Mouse (Mus musculus): ENCODE measurements around the gene Aldh5a1. TPM values are rescaled to one million over a fixed set of nuclear protein-coding genes. Genes with fewer than 3 reads are reported as not detected.

Gene Aldh5a1
- polyA plus RNA-seq, 1 experiment = 5.3 TPM

DNA sequence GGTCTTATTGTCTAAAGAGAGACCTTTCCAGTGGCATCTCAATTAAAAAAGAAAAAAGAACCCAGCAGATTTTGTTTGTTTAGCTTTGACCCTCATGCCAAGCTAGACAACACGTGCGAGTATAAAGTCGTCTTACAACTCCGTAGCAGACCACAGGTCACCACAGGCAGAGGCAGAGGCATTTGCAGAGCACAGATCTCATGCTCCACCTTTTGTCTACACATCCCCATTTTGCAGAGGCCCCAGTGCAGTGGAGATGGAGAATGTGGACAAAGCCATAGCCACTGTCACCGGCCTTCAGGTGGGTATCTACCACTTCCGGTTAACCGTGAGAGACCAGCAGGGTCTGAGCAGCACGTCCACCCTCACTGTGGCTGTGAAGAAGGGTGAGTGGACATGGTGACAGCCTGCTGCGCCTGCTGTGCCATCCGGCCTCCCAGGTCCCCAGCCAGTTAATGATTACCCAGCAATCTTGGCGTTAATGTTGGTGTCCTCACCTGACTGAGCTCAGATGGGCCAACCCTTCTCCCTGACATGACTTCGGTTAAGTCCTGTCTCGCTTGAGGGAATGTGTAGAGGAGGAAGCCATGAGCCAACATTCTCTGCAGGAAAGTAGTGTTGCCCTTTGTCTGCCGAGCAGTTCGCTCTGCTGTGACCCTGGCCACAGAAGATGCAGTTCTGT lies 58.0 kb downstream of the Aldh5a1 start:
- H3K27ac ChIP-seq (ENCODE audit: insufficient read depth, low read depth, low read length) = peak overlapping the region; percentile 97

DNA sequence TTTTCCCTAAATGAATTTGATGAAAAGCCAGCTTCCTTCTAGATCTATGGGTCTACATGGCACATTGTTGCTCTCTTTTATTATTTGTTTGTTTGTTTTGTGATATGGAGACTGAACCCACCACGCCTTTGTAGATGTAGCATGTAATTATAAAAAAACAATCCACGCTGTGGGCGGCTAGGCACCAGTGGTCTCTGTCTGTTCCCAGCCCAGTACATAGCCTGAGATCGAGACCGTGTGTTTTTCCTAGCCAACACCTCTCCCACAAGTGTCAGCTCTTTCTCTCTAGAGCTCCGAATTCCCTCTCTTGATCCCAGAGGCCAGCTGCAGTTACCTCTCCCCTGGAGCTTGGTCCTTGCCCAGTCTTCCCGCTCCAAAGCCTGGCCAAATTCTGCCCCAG lies 69.2 kb downstream of the Aldh5a1 start:
- TF ChIP-seq POLR2A (IDR thresholded peaks at IDR 0.05; ENCODE audit: low read depth, low read length) (no peak), CTCF (IDR thresholded peaks at IDR 0.05; ENCODE audit: extremely low read depth, insufficient read length, insufficient replicate concordance, low read depth, low read length) (no peak)
- Histone ChIP-seq H3K4me3 (ENCODE audit: low read depth, low read length) (no peak overlapping the region), H3K36me3 (ENCODE audit: control insufficient read depth, insufficient read depth, low read length) (no peaks in the 10 kb centered on the region), H3K27me3 (ENCODE audit: control insufficient read depth, insufficient read depth, low read length) (no peaks in the 10 kb centered on the region), H3K27ac (ENCODE audit: insufficient read depth, low read depth, low read length) (no peak overlapping the region), H3K4me1 (ENCODE audit: control insufficient read depth, insufficient read depth, insufficient read length, low read length) (peaks cover 18% of the 10 kb centered on the region)
- WGBS = 73% methylated on average over 7 of the region's 7 CpGs

More for the DNA sequence above, 58.0 kb downstream of the Aldh5a1 start:
- WGBS = 30% methylated on average over 15 of the region's 15 CpGs
- H3K27me3 ChIP-seq (ENCODE audit: control insufficient read depth, insufficient read depth, low read length) = no peaks in the 10 kb centered on the region
- TF ChIP-seq POLR2A (IDR thresholded peaks at IDR 0.05; ENCODE audit: low read depth, low read length) = peak; percentile 65
- TF ChIP-seq CTCF (IDR thresholded peaks at IDR 0.05; ENCODE audit: extremely low read depth, insufficient read length, insufficient replicate concordance, low read depth, low read length) = no peak
- peaks cover 9% of the 10 kb centered on the region for H3K36me3 ChIP-seq (ENCODE audit: control insufficient read depth, insufficient read depth, low read length)
- peak overlapping the region; percentile 33 for H3K4me3 ChIP-seq (ENCODE audit: low read depth, low read length)
- peaks cover 17% of the 10 kb centered on the region for H3K4me1 ChIP-seq (ENCODE audit: control insufficient read depth, insufficient read depth, insufficient read length, low read length)

DNA sequence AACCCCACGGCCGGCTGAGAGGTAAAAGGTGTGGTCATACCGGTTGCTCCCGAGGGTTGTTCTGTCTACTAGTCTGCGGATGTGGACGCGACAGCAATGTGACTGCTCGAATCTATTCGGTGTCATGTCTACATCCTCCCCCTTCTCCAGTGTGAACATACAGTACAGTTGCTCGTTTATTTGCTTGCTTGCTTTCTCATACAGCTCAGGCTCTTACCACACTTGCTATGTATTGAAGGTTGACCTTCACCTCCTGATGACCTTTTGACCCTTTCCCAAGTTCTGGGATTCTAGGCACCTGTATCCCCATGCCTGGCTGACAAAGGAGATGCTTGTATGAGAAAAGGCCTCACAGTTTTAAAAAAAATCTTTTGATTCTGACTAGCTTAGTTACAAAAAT lies 69.7 kb downstream of the Aldh5a1 start:
- Histone ChIP-seq H3K4me1 (ENCODE audit: control insufficient read depth, insufficient read depth, insufficient read length, low read length) (peaks cover 21% of the 10 kb centered on the region), H3K4me3 (ENCODE audit: low read depth, low read length) (no peak overlapping the region), H3K36me3 (ENCODE audit: control insufficient read depth, insufficient read depth, low read length) (no peaks in the 10 kb centered on the region), H3K27me3 (ENCODE audit: control insufficient read depth, insufficient read depth, low read length) (no peaks in the 10 kb centered on the region), H3K27ac (ENCODE audit: insufficient read depth, low read depth, low read length) (no peak overlapping the region)
- TF ChIP-seq CTCF (IDR thresholded peaks at IDR 0.05; ENCODE audit: extremely low read depth, insufficient read length, insufficient replicate concordance, low read depth, low read length) (no peak), POLR2A (IDR thresholded peaks at IDR 0.05; ENCODE audit: low read depth, low read length) (no peak)
- 81% methylated on average over 10 of the region's 10 CpGs for WGBS

DNA sequence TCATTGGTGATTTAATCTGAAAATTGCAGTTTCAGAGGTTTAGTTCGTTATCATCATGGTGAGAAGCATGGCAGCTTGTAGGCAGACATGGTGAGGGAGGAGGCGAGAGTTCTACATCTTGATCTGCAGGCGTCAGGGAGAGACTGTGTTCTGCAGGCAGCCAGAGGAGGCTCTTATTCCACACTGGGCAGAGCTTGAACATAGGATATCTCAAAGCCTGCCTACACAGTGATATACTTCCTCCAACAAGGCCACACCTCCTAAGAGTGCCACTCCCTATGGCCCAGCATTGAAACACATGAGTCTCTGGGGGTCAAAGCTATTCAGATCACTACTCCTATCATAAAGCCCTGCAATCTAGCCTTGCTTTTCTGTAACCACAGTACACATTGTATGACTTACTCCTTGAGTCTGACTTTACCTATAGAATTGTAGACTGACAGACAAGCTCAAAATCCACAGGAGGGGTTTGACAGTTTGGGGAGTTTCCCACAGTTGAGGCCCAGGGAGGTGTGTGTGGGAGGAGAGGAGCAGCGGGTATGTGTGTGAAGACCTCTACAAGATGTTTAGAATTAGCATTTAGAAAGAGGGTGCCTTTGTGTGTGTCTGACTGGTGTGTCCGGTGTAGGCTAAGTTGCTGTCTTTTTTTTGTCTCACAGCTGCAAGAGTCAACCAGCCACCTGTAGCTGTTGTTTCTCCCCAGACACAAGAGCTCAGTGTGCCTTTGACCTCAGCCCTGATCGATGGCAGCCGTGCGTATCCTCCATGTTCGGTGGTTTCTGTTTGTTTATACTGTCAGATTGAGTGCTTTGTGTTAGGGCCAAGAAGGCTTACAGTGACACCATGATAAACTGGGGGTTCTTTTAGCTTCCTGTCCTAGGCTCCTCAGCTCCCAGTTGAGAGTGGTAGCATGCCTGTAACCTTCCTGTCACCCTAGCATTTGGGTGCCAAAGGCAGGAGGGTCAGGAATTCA lies 70.7 kb downstream of the Aldh5a1 start:
- peaks cover 25% of the 10 kb centered on the region for H3K4me1 ChIP-seq (ENCODE audit: control insufficient read depth, insufficient read depth, insufficient read length, low read length)
- H3K4me3 ChIP-seq (ENCODE audit: low read depth, low read length) = no peak overlapping the region
- 25% methylated on average over 9 of the region's 9 CpGs for WGBS
- no peaks in the 10 kb centered on the region for H3K27me3 ChIP-seq (ENCODE audit: control insufficient read depth, insufficient read depth, low read length)
- TF ChIP-seq CTCF (IDR thresholded peaks at IDR 0.05; ENCODE audit: extremely low read depth, insufficient read length, insufficient replicate concordance, low read depth, low read length) (no peak; the same call in 1 of the 2 replicates), POLR2A (IDR thresholded peaks at IDR 0.05; ENCODE audit: low read depth, low read length) (no peak; the same call in 1 of the 2 replicates)
- H3K27ac ChIP-seq (ENCODE audit: insufficient read depth, low read depth, low read length) = peak overlapping the region; percentile 84
- no peaks in the 10 kb centered on the region for H3K36me3 ChIP-seq (ENCODE audit: control insufficient read depth, insufficient read depth, low read length)

DNA sequence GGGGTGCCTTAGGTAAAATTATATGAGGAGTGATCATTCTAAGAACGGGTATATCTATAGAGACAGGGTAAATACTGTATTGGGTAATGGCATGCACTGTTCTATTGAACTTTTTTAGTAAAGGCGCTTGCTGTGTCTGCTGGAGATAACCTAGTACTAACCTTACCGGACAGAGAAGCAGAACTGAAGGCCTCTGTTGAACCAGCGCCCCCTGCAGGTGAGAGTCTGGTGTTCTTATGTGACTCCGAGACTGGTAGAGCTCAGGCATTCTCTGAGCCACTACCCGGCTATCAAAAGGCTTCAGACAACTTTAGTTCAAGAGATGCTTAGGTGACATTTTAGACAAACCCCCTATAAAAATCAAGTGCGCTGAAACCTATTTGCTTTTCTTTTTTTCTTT lies 74.9 kb downstream of the Aldh5a1 start:
- H3K36me3 ChIP-seq (ENCODE audit: control insufficient read depth, insufficient read depth, low read length) = no peaks in the 10 kb centered on the region
- H3K27ac ChIP-seq (ENCODE audit: insufficient read depth, low read depth, low read length) = peak overlapping the region; percentile 93
- peaks cover 36% of the 10 kb centered on the region for H3K4me1 ChIP-seq (ENCODE audit: control insufficient read depth, insufficient read depth, insufficient read length, low read length)
- WGBS = 40% methylated on average over 7 of the region's 7 CpGs
- H3K27me3 ChIP-seq (ENCODE audit: control insufficient read depth, insufficient read depth, low read length) = no peaks in the 10 kb centered on the region
- TF ChIP-seq POLR2A (IDR thresholded peaks at IDR 0.05; ENCODE audit: low read depth, low read length) (no peak), CTCF (IDR thresholded peaks at IDR 0.05; ENCODE audit: extremely low read depth, insufficient read length, insufficient replicate concordance, low read depth, low read length) (peak; percentile 71; the same call in 1 of the 2 replicates)
- no peak overlapping the region for H3K4me3 ChIP-seq (ENCODE audit: low read depth, low read length)

DNA sequence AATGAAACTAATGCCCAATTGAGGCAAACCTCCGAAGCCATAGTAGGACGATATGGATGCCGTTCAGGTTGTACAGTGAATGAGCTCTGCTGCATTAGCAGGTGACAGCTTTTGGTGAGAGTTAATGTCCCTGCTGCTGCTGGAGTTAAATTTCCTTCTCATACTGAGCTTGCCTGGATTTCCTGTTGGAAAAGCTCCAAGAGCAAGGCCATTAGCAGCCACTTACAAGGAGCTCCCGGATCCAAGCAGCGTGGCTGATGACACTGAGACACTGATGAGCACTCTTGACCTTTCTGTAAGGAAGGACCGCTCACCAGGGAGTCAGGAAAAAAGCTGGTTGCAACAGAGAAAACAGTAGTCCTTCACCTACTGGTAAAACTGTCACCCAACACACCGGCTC lies 75.4 kb downstream of the Aldh5a1 start:
- WGBS = 20% methylated on average over 7 of the region's 7 CpGs
- TF ChIP-seq POLR2A (IDR thresholded peaks at IDR 0.05; ENCODE audit: low read depth, low read length) (no peak), CTCF (IDR thresholded peaks at IDR 0.05; ENCODE audit: extremely low read depth, insufficient read length, insufficient replicate concordance, low read depth, low read length) (no peak)

DNA sequence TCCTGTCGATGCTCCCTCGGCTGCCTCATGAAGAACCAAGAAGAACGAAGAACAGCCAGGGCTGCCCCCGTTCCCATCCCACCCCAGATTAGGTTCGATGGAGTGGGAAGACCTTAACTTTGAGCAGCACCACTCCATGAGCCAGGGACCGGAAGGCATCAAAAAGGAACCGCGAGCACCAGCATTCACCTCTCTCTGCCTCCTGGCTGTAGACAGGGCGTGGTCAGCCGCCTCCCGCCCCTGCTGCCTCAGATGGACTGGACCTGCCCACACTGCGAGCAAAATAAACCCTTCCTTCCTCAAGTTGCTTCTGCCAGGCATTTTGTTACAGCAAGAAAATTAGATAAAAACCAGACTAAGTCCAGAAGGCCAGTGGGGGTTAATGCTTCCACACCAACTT lies 76.4 kb downstream of the Aldh5a1 start:
- peaks cover 35% of the 10 kb centered on the region for H3K4me1 ChIP-seq (ENCODE audit: control insufficient read depth, insufficient read depth, insufficient read length, low read length)
- no peaks in the 10 kb centered on the region for H3K36me3 ChIP-seq (ENCODE audit: control insufficient read depth, insufficient read depth, low read length)
- peak overlapping the region; percentile 93 for H3K27ac ChIP-seq (ENCODE audit: insufficient read depth, low read depth, low read length)
- peak; percentile 62 for TF ChIP-seq POLR2A (IDR thresholded peaks at IDR 0.05; ENCODE audit: low read depth, low read length)
- no peak for TF ChIP-seq CTCF (IDR thresholded peaks at IDR 0.05; ENCODE audit: extremely low read depth, insufficient read length, insufficient replicate concordance, low read depth, low read length)
- 28% methylated on average over 12 of the region's 12 CpGs for WGBS
- H3K27me3 ChIP-seq (ENCODE audit: control insufficient read depth, insufficient read depth, low read length) = no peaks in the 10 kb centered on the region
- H3K4me3 ChIP-seq (ENCODE audit: low read depth, low read length) = peak overlapping the region; percentile 63

More for the DNA sequence above, 75.4 kb downstream of the Aldh5a1 start:
- Histone ChIP-seq H3K36me3 (ENCODE audit: control insufficient read depth, insufficient read depth, low read length) (no peaks in the 10 kb centered on the region), H3K4me1 (ENCODE audit: control insufficient read depth, insufficient read depth, insufficient read length, low read length) (peaks cover 38% of the 10 kb centered on the region), H3K27ac (ENCODE audit: insufficient read depth, low read depth, low read length) (peak overlapping the region; percentile 93), H3K27me3 (ENCODE audit: control insufficient read depth, insufficient read depth, low read length) (no peaks in the 10 kb centered on the region), H3K4me3 (ENCODE audit: low read depth, low read length) (no peak overlapping the region)
